Mouse (Mus musculus): ENCODE results near the gene Syngr1. TPM values are rescaled to one million over a fixed set of nuclear protein-coding genes. Genes with fewer than 3 reads are reported as not detected.

Syngr1 gene
- polyA plus RNA-seq, 1 experiment = 95.0 TPM

DNA sequence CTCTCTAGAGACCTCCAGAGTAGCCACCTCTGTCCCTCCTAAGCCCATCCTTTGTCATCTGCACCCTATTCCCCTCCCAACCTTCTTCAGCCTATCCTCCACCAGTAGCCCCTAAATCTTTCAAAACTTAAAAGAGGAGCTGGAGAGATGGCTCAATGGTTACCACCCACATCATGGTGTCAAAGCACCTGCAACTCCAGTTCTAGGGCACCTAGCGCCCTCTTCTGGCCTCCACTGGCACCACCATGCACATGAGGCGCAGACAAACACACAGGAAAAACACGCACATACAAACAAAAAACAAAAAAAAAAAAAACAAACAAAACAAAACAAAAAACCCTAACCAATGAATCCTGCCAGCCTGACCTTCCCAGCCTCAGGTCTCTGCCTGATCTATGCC is 24.6 kb upstream of the Syngr1 start:
- TF ChIP-seq CTCF (IDR thresholded peaks at IDR 0.05; ENCODE audit: low read depth, low read length) = peak; percentile 57
- no peak for TF ChIP-seq POLR2A (IDR thresholded peaks at IDR 0.05; ENCODE audit: borderline replicate concordance, low read depth, low read length)
- Histone ChIP-seq H3K27ac (ENCODE audit: insufficient read depth, low read depth, low read length) (no peak overlapping the region), H3K4me3 (ENCODE audit: insufficient read depth, low read length) (no peak overlapping the region), H3K4me1 (ENCODE audit: control insufficient read depth, insufficient read depth, low read length) (peaks cover 17% of the 10 kb centered on the region)

DNA sequence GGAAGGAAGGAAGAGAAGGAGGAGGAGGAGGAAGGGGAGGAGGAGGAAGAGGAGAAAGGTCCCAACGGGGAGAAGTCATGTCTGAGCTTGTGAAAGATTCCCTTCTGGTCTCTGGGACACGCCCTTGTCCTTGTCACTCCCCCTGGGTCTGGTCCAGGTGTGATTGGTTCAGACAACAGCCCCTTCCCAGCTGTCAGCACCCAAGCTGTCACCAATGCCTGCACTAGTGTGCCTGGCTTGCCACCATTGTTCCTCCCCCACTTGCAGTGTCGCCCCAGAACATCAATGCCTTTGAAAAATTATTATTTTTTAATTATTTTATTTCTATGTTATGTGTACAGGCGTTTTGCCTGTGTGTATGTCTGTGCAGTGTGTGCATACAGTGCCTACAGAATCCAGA is 22.0 kb upstream of the Syngr1 start:
- no peak overlapping the region for H3K27ac ChIP-seq (ENCODE audit: insufficient read depth, low read depth, low read length)
- no peak overlapping the region for H3K4me3 ChIP-seq (ENCODE audit: insufficient read depth, low read length)
- TF ChIP-seq POLR2A (IDR thresholded peaks at IDR 0.05; ENCODE audit: borderline replicate concordance, low read depth, low read length) = no peak
- no peak for TF ChIP-seq CTCF (IDR thresholded peaks at IDR 0.05; ENCODE audit: low read depth, low read length)
- peaks cover 40% of the 10 kb centered on the region for H3K4me1 ChIP-seq (ENCODE audit: control insufficient read depth, insufficient read depth, low read length)

DNA sequence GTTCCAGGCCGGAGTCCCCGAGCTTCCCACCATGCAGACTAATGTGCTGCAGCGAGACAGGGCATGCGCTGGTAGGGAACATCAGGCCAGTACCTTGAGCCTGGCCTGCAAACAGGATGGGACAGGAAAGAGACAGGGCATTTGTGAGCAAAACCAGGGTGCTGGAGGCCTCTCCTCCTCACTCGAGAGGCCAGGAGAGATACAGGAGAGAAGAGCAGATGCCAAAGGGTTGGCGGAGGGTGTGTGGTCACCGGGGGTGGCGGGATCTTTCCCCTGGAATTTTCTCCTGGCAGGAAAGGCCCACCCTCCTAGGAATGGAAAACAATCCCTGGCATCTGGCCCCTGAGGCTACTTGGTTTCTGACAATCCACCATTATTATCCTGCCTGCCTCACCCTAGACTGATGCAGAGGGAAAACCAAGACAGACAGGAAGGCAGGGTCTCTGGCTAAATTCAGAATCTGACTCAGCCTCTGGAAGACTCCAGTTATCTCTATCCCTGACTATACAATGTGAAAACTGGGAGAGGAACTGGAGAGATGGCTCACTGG is 21.0 kb upstream of the Syngr1 start:
- Histone ChIP-seq H3K4me3 (ENCODE audit: insufficient read depth, low read length) (no peak overlapping the region), H3K4me1 (ENCODE audit: control insufficient read depth, insufficient read depth, low read length) (peaks cover 48% of the 10 kb centered on the region), H3K27ac (ENCODE audit: insufficient read depth, low read depth, low read length) (no peak overlapping the region)
- TF ChIP-seq POLR2A (IDR thresholded peaks at IDR 0.05; ENCODE audit: borderline replicate concordance, low read depth, low read length) = no peak
- no peak for TF ChIP-seq CTCF (IDR thresholded peaks at IDR 0.05; ENCODE audit: low read depth, low read length)

DNA sequence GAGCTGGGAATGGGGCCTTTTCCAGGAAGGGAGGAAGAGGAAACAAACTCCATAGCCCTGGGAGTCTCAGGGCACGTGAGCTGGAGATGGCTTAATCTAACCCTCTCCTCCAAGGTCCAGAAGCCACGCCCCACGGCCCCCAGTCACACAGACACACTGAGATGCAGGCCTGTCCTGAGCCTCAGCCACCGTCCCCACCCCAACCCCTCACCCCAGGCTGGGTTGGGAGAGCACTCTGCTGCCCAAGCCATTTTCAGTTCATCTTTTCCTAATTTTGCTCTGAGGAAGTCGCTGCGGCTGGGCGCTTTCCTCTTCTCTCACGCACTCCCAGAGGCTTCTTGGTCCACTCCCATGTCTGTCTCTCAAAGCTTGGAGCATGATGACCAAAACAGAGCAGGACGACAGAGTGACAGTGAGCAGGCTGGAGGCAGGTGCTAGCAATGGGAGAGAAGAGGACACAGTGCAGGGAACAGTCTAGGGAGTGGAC is 19.1 kb upstream of the Syngr1 start:
- peak overlapping the region; percentile 98 for H3K27ac ChIP-seq (ENCODE audit: insufficient read depth, low read depth, low read length)

DNA sequence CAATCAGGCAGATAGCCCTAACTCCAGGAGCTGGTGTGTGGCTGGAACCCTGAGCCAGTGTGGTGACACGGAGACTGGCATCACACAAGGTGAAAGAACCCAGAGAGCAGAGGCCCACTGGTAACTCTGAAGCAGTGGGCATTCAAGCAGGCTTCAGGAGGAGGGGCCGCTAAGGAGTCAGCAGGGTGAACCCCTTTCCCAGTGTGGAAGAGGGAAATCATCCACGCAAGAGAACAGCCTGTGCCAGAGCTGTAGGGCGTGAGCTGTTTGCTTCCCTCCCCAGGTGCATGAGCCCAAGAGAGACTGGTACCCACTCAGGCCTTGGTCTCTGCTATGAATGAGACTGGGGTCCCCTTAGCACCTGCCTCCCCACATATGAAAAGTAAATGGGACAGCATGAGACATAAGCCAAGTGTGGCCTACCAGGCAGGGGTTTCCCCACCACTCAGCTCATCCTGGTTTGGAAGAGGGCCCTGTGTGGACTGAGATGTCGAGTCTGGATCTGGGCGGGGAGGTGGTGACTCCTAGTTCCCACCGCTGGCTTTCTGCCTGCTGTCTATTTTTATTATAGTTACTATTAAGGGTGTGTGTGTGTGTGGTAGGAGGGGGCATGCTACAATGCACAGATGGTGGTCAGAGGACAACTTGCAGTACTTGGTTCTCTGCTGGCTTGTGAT is 18.4 kb upstream of the Syngr1 start:
- peak overlapping the region; percentile 91 for H3K27ac ChIP-seq (ENCODE audit: insufficient read depth, low read depth, low read length)
- H3K4me1 ChIP-seq (ENCODE audit: control insufficient read depth, insufficient read depth, low read length) = peaks cover 62% of the 10 kb centered on the region
- no peak overlapping the region for H3K4me3 ChIP-seq (ENCODE audit: insufficient read depth, low read length)
- TF ChIP-seq CTCF (IDR thresholded peaks at IDR 0.05; ENCODE audit: low read depth, low read length) (no peak), POLR2A (IDR thresholded peaks at IDR 0.05; ENCODE audit: borderline replicate concordance, low read depth, low read length) (no peak)

More for the DNA sequence above, 19.1 kb upstream of the Syngr1 start:
- Histone ChIP-seq H3K4me3 (ENCODE audit: insufficient read depth, low read length) (peak overlapping the region; percentile 33), H3K4me1 (ENCODE audit: control insufficient read depth, insufficient read depth, low read length) (peaks cover 62% of the 10 kb centered on the region)
- TF ChIP-seq POLR2A (IDR thresholded peaks at IDR 0.05; ENCODE audit: borderline replicate concordance, low read depth, low read length) (no peak), CTCF (IDR thresholded peaks at IDR 0.05; ENCODE audit: low read depth, low read length) (no peak)

DNA sequence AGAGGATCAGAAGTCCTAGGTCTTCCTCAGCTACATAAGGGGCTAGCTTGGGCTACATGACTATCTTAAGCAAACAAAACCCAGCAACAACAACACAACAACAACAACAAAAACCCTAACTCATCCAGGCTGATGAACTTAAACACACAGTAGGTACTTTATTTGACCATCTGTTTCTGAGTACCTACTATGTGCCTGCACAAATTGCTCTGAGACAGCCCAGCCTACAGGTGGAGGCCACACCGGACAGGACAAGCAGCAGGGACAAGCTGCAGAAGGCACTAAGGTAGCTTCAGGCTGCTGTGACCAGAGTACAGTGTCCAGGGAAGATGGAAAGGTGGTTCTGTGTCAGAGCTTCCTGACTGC is 17.9 kb upstream of the Syngr1 start:
- Histone ChIP-seq H3K4me3 (ENCODE audit: insufficient read depth, low read length) (no peak overlapping the region), H3K4me1 (ENCODE audit: control insufficient read depth, insufficient read depth, low read length) (peaks cover 62% of the 10 kb centered on the region), H3K27ac (ENCODE audit: insufficient read depth, low read depth, low read length) (peak overlapping the region; percentile 91)
- no peak for TF ChIP-seq POLR2A (IDR thresholded peaks at IDR 0.05; ENCODE audit: borderline replicate concordance, low read depth, low read length)
- TF ChIP-seq CTCF (IDR thresholded peaks at IDR 0.05; ENCODE audit: low read depth, low read length) = no peak

DNA sequence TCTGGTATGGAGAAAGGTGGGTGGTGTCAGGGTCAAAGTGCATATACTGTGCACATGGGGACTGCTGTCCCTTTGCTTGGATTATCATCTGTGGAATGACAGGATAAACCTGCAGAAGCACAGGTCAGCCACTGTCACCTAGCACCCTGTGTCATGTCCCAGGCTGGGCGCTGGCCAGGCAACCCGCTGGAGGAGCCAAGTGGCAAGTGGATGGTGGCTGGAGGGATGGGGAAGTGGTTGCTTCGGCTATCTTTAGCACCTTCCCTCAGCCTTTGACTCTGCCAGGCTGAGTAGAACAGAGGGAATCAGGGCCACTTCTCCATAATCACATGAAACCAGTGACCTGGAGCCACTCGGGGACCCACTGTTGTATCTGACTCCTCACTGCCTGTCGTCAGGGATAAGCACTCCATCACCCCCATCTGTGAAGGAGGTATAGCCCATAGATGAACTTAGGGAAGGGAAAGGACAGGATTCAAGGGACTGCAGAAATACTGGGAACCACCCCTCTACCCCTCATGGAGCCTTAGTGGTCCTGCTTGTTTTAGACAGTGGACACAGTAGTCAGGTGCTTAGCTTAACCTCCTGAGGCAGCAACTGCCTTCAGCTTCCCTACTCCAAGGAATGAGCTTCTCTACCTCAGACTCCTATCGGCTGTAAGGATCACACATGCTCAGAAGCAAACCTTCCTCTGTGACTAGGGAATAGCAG is 16.3 kb upstream of the Syngr1 start:
- Histone ChIP-seq H3K4me1 (ENCODE audit: control insufficient read depth, insufficient read depth, low read length) (peaks cover 63% of the 10 kb centered on the region), H3K4me3 (ENCODE audit: insufficient read depth, low read length) (no peak overlapping the region), H3K27ac (ENCODE audit: insufficient read depth, low read depth, low read length) (peak overlapping the region; percentile 92)
- TF ChIP-seq CTCF (IDR thresholded peaks at IDR 0.05; ENCODE audit: low read depth, low read length) (no peak), POLR2A (IDR thresholded peaks at IDR 0.05; ENCODE audit: borderline replicate concordance, low read depth, low read length) (no peak)

DNA sequence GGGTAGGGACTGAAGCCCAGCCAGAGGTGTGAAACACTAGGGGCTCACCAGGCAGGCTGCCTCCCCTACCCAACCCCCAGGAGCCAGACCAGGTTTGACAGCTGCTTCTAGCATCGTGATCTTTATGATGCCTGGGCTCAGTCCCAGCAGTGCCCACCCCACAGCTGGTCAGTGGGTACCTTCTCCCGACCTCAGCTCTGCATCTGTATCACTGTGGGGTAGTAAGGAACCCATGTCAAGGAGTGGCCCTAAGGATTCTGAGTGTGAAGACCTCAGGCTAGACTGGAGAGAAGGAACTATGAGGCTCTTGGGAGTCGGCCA is 15.8 kb upstream of the Syngr1 start:
- Histone ChIP-seq H3K4me1 (ENCODE audit: control insufficient read depth, insufficient read depth, low read length) (peaks cover 61% of the 10 kb centered on the region), H3K4me3 (ENCODE audit: insufficient read depth, low read length) (no peak overlapping the region), H3K27ac (ENCODE audit: insufficient read depth, low read depth, low read length) (peak overlapping the region; percentile 92)
- no peak for TF ChIP-seq POLR2A (IDR thresholded peaks at IDR 0.05; ENCODE audit: borderline replicate concordance, low read depth, low read length)
- TF ChIP-seq CTCF (IDR thresholded peaks at IDR 0.05; ENCODE audit: low read depth, low read length) = no peak

DNA sequence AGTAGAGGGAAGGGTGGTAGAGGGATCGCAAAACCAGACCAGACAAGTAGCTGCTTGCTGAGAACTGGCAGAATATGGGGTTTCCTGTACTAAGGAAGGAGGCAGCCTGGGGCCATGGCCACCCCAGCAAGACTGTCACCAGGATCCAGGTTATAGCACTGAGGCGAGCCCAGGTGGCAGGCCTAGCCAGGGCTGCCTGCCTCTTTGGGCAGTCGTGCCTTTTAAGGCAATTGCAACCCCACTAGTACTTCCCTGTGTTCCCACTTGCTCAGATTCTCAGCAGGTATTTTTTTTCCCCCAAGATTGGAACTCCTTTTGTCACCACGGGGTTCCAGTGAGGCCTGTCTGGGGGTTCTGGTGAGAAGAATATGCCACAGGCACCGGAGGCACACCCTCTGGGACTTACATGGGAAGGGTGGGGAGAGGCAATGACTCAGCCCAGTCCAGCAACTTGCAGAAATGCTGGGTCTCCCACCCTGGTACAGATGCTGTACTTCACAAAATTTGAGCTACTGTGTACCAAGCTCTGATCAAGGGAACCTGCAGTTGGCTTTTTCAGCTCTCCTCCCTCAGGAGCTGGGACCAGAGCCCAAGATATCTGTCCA is 15.3 kb upstream of the Syngr1 start:
- TF ChIP-seq CTCF (IDR thresholded peaks at IDR 0.05; ENCODE audit: low read depth, low read length) (no peak), POLR2A (IDR thresholded peaks at IDR 0.05; ENCODE audit: borderline replicate concordance, low read depth, low read length) (no peak)

More for the DNA sequence above, 15.3 kb upstream of the Syngr1 start:
- peak overlapping the region; percentile 92 for H3K27ac ChIP-seq (ENCODE audit: insufficient read depth, low read depth, low read length)
- H3K4me1 ChIP-seq (ENCODE audit: control insufficient read depth, insufficient read depth, low read length) = peaks cover 57% of the 10 kb centered on the region
- H3K4me3 ChIP-seq (ENCODE audit: insufficient read depth, low read length) = no peak overlapping the region

Measured in bone marrow macrophage, adult 2 months (primary cell).